Mouse (Mus musculus) kidney, adult 18-20 months (tissue): ENCODE data around the gene Med16.

ENCODE experiments used
- DNase-seq: peaks from one replicate; pipeline ENCODE4 v3.0.0; 2021

Med16 gene

GRCm38 (mm10) chr10:79883297-79884084 is 25.2 kb downstream of the Med16 start:
- DNase-seq: peak; percentile 89

GRCm38 (mm10) chr10:79881981-79882380 is 26.7 kb downstream of the Med16 start:
- DNase-seq: no peak

GRCm38 (mm10) chr10:79880721-79881120 is 28.0 kb downstream of the Med16 start:
- no peak for DNase-seq

- DNase-seq: no peak
These were observed 29.2 kb downstream of the Med16 start for GRCm38 (mm10) chr10:79879527-79879926.

GRCm38 (mm10) chr10:79877757-79878156 is 31.0 kb downstream of the Med16 start:
- DNase-seq: peak; percentile 52

GRCm38 (mm10) chr10:79877174-79877573 is 31.5 kb downstream of the Med16 start:
- no peak for DNase-seq

- peak; percentile 45 for DNase-seq
These were observed 34.3 kb downstream of the Med16 start, which contains the start of the genes Prtn3 and Plppr3 for GRCm38 (mm10) chr10:79874290-79874862. Prtn3 (plus strand) TSS chr10:79874476. Plppr3 (minus strand) TSS chr10:79874634.

- no peak for DNase-seq
These were observed 34.9 kb downstream of the Med16 start for GRCm38 (mm10) chr10:79873715-79874289.

- no peak for DNase-seq
These were observed 35.4 kb downstream of the Med16 start for GRCm38 (mm10) chr10:79873313-79873712.

- no peak for DNase-seq
These were observed 35.9 kb downstream of the Med16 start for GRCm38 (mm10) chr10:79872862-79873261.

- DNase-seq: no peak
These were observed 36.9 kb downstream of the Med16 start for GRCm38 (mm10) chr10:79871845-79872244.

- DNase-seq: no peak
These were observed 42.1 kb downstream of the Med16 start for GRCm38 (mm10) chr10:79866601-79867000.

GRCm38 (mm10) chr10:79865801-79866295 is 42.9 kb downstream of the Med16 start:
- DNase-seq: peak; percentile 72

- no peak for DNase-seq
These were observed 43.5 kb downstream of the Med16 start for GRCm38 (mm10) chr10:79865189-79865601.

GRCm38 (mm10) chr10:79864351-79865188 is 44.2 kb downstream of the Med16 start:
- DNase-seq: no peak

- DNase-seq: no peak
These were observed 45.8 kb downstream of the Med16 start for GRCm38 (mm10) chr10:79862925-79863324.

- DNase-seq: no peak
These were observed 46.5 kb downstream of the Med16 start for GRCm38 (mm10) chr10:79862049-79862788.

GRCm38 (mm10) chr10:79861230-79862048 is 47.3 kb downstream of the Med16 start:
- DNase-seq: peak; percentile 78

GRCm38 (mm10) chr10:79860079-79860911 is 48.4 kb downstream of the Med16 start:
- DNase-seq: no peak

GRCm38 (mm10) chr10:79859116-79859515 is 49.6 kb downstream of the Med16 start:
- DNase-seq: no peak
